Mouse (Mus musculus) neural tube, embryonic 14.5 days (tissue): ENCODE measurements around the gene Eif3f. TPM values are rescaled to one million over a fixed set of nuclear protein-coding genes. Genes with fewer than 3 reads are reported as not detected.

Source experiments
- polyA plus RNA-seq: library from polyadenylated mRNA; unstranded; fragments of >200 nt; fragmentation: Nextera tagmentation; extraction: Ambion mirVana; gene quantifications from 2 replicates; pipeline ENCODE4 v1.2.1, GENCODE M21; 2014

Eif3f gene
- polyA plus RNA-seq, 1 experiment from 2014 or later, result 81.2 TPM

Other genes starting within 250 kb of the Eif3f start
- not detected in 2 replicates for gene Olfr512, start 221.1 kb upstream of the Eif3f start, polyA plus RNA-seq
- gene Olfr513, start 183.4 kb upstream of the Eif3f start, polyA plus RNA-seq, result not detected in 2 replicates
- not detected in 2 replicates for gene Olfr514, start 108.4 kb upstream of the Eif3f start, polyA plus RNA-seq
- not detected in 2 replicates for gene Olfr516, start 83.9 kb upstream of the Eif3f start, polyA plus RNA-seq
- not detected in 2 replicates for gene Olfr517, start 62.0 kb upstream of the Eif3f start, polyA plus RNA-seq
- gene Olfr518, start 49.4 kb upstream of the Eif3f start, polyA plus RNA-seq, result not detected in 2 replicates
- gene Olfr519, start 40.0 kb upstream of the Eif3f start, polyA plus RNA-seq, result not detected in 2 replicates
- gene Nlrp10, start 4.2 kb upstream of the Eif3f start, polyA plus RNA-seq, result 0.05 TPM in 1 of 2 replicates, not detected in the other
- 38.4 and 50.3 TPM in 2 replicates for gene Tub, start 15.9 kb downstream of the Eif3f start, polyA plus RNA-seq
- gene Ric3, start 148.9 kb downstream of the Eif3f start, polyA plus RNA-seq, result 34.6 and 35.2 TPM in 2 replicates
- gene Lmo1, start 240.8 kb downstream of the Eif3f start, polyA plus RNA-seq, result 26.2 and 33.9 TPM in 2 replicates